Mouse (Mus musculus): Measurements from ENCODE around the gene Txndc5.

Gene Txndc5

DNA sequence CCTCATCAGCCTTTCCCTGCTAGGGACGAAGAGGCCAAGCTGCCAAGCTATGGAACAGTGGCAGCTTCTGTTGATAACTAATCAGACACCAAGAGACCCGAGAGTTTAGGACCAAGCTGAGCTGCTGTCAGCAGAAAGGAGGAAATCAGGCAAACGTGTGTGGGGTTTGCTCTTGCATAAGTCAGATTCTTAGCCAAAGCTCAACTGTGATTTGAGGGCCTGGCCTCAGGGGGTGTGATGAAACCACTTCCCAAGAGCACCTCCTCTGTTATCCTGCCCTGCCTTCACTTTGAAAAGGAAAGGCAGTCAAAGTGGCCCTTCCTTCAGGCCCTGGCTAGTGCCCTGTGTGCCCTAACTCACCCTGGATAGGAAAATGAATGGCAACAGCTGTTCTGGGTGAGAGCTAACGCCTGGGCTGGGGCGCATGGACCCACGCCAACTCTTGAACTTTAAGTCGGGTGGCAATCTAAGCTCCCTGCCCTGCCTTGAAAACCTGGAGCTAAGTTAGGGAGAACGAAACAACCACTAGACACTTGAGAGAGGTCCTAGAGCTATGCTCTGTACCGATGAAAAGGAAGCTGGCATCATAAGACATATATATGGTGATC lies at the start of gene Txndc5:
Gene Txndc5, minus strand, starts transcription at position 138 of the 608 bp plus-strand sequence.
- no peak for DNase-seq

DNA sequence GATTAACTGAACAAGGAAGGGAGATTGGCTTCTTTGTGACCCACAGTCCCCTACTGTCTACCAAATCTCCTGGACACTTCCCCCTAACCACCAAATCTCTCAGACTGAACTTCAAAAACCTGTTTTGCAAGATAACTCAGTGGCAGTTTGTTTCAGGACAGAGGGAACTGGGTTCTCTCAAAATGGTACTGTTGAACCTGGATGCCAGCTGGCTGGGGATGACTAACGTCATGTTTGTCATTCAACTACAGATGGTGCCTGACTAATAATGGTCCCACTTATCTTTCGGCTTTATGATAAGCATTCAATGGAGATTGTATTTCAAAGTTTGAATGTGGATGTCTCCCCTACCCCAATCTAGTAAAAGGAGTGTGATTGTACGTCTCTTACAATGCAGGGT lies 46.0 kb upstream of the Txndc5 start:
- DNase-seq, result no peak

DNA sequence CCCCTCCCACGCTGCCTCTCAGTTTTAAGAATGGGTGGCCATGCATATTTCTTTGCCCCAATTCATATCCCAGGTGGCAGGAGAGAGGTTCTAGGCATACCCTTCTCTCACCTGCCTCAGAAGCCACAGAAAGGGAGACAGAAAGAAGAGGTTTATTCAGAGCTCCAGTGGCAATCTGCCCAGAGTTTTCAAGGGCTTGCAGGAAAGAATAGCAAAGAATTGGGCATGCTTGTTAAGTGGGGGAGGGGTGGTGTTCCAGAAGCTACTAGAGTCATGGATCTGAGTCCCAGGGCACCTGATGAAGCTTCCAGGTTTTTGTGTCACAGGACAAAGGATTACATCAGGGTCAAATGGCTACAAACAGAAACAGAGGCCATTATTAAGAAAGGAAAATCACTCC lies 44.7 kb upstream of the Txndc5 start:
- DNase-seq, result no peak

DNA sequence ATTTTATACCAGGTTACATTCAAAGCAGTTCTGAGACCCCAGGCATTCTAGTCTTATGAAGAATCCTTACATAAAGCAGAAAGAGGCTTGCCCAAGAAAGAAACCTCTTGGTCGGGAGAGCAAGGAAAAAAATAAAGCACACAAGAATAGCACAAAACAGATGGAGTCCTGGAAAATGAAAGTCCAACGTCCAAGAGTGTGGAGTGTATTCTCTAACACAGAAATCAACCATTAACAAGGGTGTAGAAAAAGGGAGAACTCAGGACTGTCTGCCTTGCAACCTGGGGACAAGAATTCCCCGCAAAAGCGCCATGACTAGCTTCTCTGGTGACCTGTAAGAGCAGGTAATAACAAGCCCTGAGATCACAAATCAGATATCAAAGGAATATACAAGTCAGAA lies 36.6 kb upstream of the Txndc5 start:
- no peak for DNase-seq

DNA sequence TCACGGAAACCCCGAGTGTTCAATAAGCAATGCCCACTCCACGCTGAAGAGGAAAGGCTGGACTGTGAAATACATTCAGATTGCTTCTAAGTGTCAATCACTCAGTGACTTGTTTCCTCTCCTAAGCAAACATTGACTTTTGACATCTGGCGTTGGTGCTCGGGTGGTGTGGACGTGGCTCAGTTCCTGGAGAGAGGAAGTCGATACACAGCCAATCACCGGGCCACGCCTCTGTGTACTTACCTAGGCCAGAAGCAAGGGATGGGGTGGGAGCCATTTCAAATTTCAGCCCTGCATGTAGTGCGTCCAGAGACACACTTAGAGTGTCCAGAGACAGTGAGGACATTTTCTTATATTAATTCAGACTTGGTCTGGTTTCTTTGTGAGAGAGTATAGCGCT lies 26.0 kb upstream of the Txndc5 start:
- DNase-seq, result no peak

DNA sequence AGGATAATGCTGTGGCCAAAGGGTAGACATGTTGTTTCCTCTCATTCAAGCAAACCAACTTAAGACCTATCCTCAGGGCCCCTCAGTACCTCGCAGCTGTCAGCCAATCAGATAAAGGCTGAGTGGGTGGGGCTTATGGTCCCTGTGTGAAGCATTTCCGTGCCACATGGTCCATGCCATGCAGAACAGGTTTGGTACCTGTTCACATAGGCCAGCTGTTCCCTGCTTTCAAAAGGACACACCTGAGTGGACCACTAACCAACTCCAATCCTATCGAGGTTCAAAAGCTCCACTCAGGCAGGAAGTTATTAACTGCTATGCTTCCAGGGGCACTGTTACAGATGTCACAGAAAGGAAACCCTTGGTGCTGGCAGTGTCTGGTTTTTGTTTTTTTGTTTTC lies 25.6 kb upstream of the Txndc5 start:
- no peak for DNase-seq

DNA sequence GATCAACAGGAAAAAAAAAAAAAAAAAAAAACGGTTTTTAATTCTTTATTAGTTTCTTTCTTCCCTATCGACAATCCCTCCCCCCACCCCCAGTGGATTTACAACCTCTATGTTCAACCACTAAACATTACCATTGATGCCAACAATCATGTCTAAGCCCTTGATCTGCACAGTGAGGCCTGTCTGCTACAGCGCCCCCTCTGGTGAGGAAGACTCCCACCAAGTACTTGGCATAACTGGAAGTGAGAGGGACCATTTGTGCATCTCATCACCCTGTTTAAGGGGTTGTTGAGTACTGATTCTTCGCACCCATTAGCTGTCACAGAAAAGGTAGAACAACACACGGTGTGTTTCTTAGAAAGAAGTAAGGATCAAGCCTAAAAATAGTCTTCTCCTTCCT lies 20.1 kb upstream of the Txndc5 start:
- no peak for DNase-seq

DNA sequence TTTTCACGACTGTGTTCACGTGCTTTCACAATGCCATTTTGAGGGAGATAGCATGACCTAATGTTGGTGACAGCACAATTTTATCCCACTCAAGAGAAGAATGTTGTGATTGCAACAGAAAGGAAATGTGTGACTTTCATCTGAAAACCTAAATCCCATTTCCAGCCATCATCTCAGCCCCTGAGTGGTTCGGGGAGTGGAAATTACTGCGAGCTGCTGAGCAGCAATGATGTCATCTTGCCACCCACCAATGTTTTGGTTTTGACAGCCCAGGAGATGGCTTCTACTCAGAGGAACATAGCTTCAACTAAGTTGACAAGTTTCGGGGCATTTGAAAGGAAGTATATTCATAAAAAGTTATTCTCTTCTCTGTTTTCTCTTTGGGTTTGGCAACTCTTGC lies 19.1 kb upstream of the Txndc5 start:
- no peak for DNase-seq

DNA sequence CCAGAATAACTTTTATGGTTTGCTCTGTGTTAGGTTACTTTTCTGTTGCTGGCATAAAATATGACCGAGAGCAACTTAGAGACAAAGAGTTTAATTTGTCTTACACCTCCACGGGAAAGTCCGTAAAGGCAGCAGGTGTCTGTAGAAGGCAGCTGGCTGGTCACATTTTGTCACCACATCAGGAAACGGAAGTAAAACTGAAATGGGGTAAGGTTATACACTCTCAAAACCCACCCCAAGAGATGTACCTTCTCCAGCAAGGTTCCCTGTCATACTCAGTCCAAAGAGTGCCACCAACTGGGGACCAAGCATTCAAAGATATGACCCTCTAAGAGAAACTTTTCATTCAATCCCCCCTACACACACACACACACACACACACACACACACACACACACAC lies 18.1 kb upstream of the Txndc5 start:
- DNase-seq, result no peak

DNA sequence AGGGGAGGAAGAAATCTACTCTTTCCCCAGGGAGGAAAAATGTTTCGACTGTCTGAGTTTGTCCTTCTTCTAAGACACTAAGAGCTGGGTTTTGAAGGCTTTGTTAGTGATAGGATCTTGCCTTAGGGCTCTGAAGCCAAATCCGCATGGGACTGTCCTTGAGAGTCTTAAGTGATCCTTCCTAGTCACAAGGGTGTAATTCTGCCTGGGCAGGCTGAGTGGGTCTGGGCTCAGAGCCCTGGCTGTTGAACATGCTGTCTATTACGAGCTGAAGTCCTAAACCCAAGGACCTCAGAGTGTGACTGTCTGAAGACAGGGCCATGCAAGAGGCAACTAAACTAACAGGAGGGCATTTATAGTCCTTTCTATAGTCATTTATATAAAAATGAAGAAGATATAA lies 16.8 kb upstream of the Txndc5 start:
- DNase-seq, result no peak

DNA sequence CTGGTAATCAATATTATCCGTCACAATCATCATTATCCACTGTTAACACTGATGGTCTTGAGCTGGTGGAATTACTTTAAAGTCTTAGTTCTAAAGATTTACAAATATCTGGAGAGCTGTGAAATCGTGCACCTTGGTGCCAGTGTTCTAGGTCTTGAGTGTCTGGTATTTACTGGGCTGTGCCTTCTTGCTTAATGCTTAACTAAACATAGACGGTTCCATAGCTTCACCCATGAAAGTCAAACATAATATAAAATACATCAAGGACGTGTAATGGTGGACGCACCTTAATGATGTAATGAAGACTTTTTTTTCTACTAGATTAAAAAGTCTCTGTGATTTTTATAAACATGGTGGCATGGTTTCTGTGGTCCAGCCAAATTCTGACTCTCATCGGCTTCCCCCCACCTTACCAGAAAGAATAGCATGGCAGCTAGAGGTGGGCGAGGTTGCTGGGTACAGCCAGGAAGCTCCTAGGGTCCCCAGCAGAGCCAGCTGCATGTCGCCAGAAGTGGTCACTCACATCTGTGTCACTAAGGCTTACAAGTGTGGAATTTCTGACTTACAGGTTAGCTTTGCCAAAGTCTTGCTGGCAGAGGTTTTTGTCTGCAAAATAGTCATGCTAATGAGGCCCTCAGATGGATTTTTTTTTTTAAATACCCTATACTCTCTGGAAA lies 16.3 kb upstream of the Txndc5 start:
- no peak for DNase-seq

DNA sequence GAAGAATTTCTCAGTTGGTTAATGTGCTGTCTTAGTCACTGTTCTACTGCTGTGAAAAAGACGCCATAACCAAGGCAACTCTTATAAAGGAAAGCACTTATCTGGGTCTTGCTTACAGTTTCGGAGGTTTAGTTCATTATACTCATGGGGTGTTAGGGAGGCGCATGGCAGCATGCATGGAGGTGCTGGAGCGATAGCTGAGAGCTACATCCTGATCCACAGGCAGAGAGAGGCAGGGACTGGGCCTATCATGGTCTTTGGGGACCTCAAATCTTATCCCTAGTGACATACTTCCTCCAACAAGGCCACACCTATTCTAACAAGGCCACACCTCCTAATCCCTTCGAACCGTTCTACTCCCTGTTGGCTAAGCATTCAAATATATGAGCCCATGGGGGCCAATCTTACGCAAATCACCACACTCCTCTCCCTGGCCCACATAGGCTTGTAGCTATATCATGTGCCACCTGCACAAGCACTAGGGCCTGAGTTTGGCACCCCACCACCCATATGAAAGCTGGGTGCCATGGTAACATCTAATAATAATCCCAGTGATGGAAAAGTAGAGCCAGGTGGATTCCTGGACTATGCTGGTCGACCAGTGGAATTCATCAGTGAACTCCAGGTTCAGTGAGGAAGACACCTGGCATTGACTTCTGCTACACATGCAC lies 15.0 kb upstream of the Txndc5 start:
- no peak for DNase-seq

DNA sequence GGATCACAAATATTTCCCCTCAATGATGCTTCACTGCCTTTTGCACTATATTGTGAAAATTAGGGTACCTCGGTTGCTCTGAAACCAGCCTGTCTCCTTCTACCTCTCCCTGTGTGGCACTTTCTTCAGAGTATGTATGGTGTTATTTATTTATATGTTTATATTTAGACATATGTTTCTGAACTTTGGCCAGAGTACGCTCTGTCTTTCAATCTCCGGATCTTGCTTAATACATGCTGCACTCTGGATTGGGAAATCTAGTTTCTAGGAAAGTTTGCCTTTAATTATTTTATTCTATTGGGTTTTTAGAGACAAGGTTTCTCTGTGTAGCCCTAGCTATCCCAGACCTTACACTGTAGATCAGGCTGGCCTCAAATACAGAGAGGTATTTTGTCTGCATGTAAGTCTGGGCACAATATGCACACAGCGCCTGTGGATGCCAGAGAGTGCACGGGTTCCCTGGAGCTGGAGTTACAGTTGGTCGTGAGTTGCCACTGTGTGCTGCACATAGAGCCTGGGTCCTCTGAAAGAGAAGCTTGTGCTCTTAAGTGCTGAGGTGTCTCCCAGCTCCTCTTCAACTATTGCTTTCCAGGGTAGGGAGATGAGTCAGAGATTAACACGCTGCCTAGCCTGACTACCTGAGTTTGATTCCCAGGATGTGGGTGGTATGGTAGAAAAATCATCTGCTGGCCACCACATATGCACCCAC lies 10.7 kb upstream of the Txndc5 start:
- DNase-seq, result no peak

DNA sequence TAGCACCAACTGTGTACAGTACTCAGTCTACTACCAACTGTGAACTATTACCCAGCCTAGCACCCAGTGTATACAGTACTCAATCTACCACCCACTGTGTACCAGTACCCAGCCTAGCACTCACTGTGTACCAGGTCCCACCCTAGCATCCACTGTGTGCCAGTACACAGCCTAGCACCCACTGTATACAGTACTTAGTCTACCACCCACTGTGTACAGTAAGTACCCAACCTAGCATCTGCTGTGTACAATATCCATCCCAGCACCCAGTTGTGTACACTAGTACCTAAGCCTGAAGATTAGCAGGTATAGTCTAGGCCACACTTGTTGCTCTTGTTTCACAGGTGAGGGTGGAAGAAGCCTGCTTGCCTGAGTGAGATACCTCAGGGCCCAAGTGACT lies 8.9 kb upstream of the Txndc5 start:
- DNase-seq, result no peak

DNA sequence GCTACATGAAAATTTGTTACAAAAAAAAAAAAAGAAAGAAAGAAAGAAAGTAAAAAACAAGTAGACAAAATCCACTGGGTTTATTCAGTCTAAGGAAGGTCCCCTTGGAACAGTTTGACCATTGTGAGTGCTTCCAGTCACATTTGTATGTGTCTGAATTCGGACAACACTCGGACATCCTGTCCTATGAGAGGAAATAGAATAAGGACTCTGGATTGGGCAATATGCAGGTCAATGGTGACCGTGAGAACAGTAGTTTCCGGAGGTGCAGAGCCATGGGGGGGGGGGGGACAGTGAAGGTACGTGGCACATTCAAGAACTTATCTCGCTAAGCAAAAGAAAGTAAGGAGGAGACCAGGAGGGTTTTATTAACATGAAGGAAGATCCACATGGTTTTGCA lies 6.1 kb upstream of the Txndc5 start:
- DNase-seq, result no peak

DNA sequence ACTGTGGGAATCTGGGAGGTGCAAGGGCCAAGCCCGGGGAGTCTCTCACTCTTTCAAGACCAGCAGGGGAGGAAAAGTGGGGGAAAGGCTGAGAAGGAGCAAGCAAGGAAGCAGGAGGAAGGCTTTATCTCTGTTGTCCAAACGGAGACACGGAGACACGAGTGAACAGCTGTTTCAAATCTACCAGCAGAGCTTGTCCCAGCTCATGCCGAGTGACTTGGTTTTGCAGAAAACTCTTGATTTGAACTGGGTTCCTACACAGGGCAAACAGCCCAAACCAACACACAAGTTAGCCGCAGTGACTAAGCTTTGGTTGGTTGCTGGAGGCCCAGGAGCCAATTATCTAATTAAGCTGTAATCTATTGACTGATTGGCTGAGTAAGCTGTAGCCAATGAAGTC lies 5.4 kb upstream of the Txndc5 start:
- DNase-seq, result no peak

DNA sequence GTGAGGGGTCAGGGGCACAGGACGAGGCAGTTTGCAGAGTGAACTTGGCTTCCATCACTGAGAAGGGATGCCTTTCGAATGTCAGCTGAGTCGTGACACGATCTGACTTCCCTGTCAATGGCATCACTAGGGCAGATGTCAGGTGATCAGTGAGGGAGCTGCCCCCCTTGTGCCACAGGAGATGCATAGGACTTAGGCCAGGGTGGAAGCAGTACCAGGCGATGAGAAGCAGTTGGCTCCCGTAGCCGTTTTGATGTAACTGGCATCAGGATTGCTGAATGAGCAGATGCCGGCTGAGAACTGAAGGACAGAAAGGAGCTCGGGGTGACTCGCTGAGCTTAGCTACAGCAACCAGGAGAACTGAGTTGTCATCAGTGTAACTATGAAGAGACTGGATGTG lies 4.8 kb upstream of the Txndc5 start:
- DNase-seq, result no peak

DNA sequence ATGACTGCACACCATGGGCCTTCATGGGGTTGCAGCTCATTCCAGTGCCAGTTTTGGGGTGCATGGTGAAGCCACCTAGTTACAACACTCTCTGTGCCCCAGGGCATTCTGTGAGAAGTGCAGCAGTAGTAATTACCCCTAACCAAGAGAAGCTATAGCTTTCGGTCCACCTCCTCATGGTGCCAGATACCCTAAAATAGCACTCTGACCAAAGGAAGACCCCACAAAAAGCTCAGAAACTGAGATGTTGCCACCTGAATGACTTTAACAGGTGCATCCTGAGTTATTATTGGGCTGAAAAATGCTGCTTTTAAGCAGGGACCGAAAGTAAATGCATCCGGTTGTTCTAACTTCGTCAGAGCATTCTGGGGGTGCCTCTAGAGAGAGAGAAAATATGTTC lies 2.9 kb upstream of the Txndc5 start:
- DNase-seq, result no peak

DNA sequence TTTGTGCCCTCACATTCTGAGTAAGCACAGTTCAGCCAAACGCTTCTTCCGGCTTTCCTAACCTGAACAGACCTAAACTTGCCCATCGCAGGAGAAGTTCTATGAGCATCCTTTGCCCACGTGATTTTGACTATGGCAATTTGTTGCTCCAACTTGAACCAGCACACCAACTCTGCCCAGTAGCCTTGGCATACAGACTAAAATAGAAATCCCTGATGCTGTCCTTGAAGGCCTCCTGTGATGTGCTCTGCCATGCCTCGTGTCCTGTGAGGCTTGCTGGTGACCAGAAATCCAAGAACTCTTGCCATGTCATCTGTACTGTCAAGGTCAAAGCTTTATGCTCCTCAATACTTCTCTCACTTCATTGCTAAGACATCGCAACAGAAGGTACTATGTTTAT lies 952 bp upstream of the Txndc5 start:
- no peak for DNase-seq

DNA sequence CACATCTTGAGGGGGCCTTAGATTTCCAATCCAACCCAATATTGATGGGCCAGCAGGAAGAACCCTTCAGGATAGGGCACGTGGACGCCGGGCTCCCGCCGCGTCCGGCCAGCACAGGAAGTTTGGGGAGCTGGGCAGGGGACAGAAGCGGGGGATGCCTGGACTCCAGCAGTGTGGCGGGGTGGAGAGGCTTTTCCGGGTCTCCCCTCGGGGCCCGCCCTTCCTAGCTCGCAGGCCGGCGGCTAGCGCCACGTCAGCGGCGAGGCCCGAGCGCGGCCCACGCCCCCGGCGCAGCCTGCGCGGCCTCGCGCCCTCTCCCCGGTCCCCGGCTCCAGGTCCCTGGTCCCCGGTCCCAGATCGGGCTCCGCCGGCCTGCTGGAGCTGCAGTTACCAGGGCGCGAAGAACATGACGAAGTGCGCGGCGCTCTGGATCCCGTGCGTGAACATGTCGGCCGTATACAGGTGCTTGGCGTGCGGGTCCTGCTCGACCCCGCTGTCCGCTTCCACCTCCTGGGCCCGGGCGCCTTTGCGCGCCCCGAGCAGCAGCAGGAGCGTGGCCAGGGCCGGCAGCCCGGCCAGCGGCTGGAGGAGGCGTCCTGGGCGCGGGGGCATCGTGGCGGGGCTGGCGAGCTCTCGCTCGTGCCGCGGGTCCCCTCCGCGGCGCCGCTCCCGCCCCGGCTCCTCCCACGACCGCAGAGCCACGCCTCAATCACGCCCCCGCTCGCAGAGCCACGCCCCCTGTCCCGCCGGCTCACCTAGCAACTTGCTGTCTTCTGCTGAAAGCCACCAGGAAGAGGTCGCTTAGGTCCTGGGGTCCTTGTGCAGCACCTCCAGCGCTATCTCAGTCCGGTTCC lies 600 bp downstream of the Txndc5 start:
- DNase-seq, result peak; percentile 94

DNA sequence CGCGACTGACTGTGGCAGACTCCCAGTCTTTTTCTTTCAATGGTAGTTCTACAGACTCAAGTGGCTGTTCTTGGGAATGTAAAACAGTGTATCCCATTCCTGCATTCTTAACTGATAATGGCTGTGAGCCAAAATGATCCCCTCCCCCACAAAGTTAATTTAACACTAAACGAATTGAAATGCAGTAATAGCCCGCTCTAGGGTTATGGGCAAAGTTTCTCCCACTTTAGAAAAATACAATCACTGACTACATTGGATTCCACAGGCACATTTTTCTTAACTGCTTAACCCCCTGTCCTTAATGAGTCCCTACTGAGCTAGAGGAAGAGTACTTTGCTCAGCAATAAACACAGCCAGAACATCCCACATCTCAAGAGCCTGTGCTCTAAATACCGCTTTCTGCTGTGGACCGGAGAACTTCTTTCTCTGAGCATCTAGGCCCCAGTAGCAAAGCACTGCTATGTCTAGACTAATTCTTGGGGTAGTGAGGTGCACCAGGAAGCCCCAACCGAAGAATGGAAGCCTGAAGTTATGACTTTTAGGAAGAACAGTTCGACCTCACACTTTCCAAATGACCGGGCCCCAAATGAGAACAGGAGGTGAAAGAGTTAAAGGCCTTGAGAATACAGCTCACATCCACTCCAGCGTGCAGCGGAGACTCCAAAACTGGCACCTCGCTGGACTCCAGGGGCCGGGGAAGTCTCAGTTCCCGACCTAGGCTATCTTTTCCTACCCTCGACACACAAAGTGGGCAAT lies 1.4 kb downstream of the Txndc5 start:
- peak; percentile 72 for DNase-seq

DNA sequence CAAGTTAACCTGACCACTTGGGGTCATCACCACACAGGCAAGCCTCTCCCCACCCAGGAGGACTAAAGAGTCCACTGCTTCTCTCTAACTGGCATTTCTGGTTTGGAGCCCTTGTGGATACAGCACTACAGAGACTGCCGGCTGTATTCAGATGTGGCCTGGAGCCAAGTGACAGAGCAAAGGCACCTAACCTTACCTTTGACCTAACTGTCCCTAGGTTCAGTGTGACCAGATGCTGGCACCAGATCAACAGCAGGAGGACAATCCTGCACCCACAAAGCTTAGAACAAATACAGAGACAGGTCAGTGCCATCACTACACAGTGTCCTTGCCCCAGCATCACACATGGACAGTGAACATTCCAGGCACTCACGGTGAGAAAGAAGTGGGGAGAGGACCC lies 2.5 kb downstream of the Txndc5 start:
- peak; percentile 42 for DNase-seq
